Mouse (Mus musculus) small intestine, adult 2 months (tissue): ENCODE measurements around the gene Map3k21.

Experiments used
- CTCF ChIP-seq: fragments of 200-500 bp; IDR thresholded peaks from 2 replicates; pipeline ENCODE4 v1.5.1; 2012; ENCODE audit warnings: low read depth, mild to moderate bottlenecking, control low read depth, inconsistent platforms, low read length, moderate library complexity, mixed read lengths; ENCODE audit not compliant: insufficient replicate concordance, insufficient read length; ENCODE audit errors: extremely low read depth
- POLR2A ChIP-seq: fragments of 200-500 bp; IDR thresholded peaks from 2 replicates; pipeline ENCODE4 v1.6.1; 2012; ENCODE audit warnings: low read depth, mild to moderate bottlenecking, control low read depth, inconsistent platforms, low read length, moderate library complexity

DNA sequence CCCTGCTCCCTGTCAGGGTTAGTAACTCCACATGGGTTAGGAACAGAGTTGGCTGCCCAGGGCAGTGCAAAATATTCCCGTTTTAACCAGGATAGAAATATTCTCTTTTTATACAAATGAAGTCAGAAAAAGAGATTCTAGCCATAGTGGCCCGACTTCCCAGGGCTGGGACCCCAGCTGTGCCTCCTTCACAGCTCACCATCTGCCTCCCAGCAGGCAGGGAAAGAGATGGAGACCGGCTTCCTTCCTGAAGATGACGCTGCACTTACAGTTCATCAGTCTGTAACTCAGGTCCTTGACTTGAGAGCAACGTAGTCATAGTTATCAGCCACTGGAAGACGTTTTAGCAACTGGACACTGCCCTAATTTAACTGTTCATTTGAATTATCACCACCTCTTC, 70.6 kb downstream of the Map3k21 start:
- no peak for TF ChIP-seq CTCF
- no peak for TF ChIP-seq POLR2A
